Mouse (Mus musculus): ENCODE data around the gene Sapcd1. TPM values are rescaled to one million over a fixed set of nuclear protein-coding genes. Genes with fewer than 3 reads are reported as not detected.
A peak's percentile ranks its signal among the peaks of the same experiment; 100 is the strongest.
"Not testable (repeated sequence)": the region's sequence is repeated elsewhere in the genome, so short reads cannot be mapped to it uniquely, and the experiment has no call there.

The Sapcd1 gene
- polyA plus RNA-seq, 1 experiment from 2014 or later: 7.1 TPM

DNA sequence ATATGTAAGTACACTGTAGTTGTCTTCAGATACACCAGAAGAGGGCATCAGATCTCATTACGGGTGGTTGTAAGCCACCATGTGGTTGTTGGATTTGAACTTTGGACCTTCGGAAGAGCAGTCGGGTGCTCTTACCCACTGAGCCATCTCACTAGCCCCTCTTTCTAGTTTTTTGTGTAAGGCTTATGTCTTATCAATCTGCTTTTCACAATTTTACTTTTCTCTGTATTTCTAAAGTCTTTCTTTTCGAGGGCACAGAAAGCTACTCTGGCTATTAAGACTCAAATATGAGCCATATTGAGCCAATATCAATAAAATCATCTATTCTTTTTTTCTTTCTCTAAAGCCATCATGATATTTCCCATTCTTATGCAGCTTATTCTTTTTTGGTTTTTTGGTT is 32.6 kb downstream of the Sapcd1 start:
- ATAC-seq (ENCODE audit: low FRiP score, low TSS enrichment); H3K27me3 ChIP-seq (ENCODE audit: insufficient read depth, low read length): not testable (repeated sequence)

GRCm38 (mm10) chr17:34994751-34995150 is 33.1 kb downstream of the Sapcd1 start:
- Histone ChIP-seq H3K4me1 (ENCODE audit: insufficient read depth, low read length) (peaks cover 12% of the 10 kb centered on the region), H3K9ac (replicated peaks; ENCODE audit: low read length) (no peak overlapping the region), H3K4me2 (replicated peaks; ENCODE audit: low read depth, low read length) (no peak overlapping the region), H3K4me3 (ENCODE audit: low read length) (no peak overlapping the region), H3K27ac (ENCODE audit: low read length) (no peak overlapping the region), H3K27me3 (ENCODE audit: insufficient read depth, low read length) (no peaks in the 10 kb centered on the region), H3K36me3 (ENCODE audit: insufficient read depth, low read length) (peaks cover 39% of the 10 kb centered on the region), H3K9me3 (ENCODE audit: low read length) (peaks cover 3% of the 10 kb centered on the region; the same call in 1 of the 2 replicates)
- no peak for ATAC-seq (ENCODE audit: low FRiP score, low TSS enrichment)

More for the DNA sequence above, 32.6 kb downstream of the Sapcd1 start:
- H3K4me1 ChIP-seq (ENCODE audit: insufficient read depth, low read length): peaks cover 17% of the 10 kb centered on the region
- not testable (repeated sequence) for H3K4me2 ChIP-seq (replicated peaks; ENCODE audit: low read depth, low read length); H3K9ac ChIP-seq (replicated peaks; ENCODE audit: low read length); H3K9me3 ChIP-seq (ENCODE audit: low read length); H3K4me3 ChIP-seq (ENCODE audit: low read length); H3K27ac ChIP-seq (ENCODE audit: low read length)
- peaks cover 37% of the 10 kb centered on the region for H3K36me3 ChIP-seq (ENCODE audit: insufficient read depth, low read length)
- WGBS: 83% methylated on average over 4 of the region's 4 CpGs

GRCm38 (mm10) chr17:34984218-34984617 is 43.6 kb downstream of the Sapcd1 start:
- Histone ChIP-seq H3K9me3 (ENCODE audit: low read length) (no peaks in the 10 kb centered on the region), H3K4me1 (ENCODE audit: insufficient read depth, low read length) (peaks cover 27% of the 10 kb centered on the region), H3K27me3 (ENCODE audit: insufficient read depth, low read length) (no peaks in the 10 kb centered on the region), H3K9ac (replicated peaks; ENCODE audit: low read length) (no peak overlapping the region), H3K36me3 (ENCODE audit: insufficient read depth, low read length) (peaks cover 22% of the 10 kb centered on the region), H3K4me2 (replicated peaks; ENCODE audit: low read depth, low read length) (no peak overlapping the region), H3K27ac (ENCODE audit: low read length) (no peak overlapping the region), H3K4me3 (ENCODE audit: low read length) (no peak overlapping the region)
- ATAC-seq (ENCODE audit: low FRiP score, low TSS enrichment): no peak
- 67% methylated on average over 2 of the region's 2 CpGs for WGBS

- 0% methylated on average over 15 of the region's 15 CpGs for WGBS
- Histone ChIP-seq H3K4me3 (ENCODE audit: low read length) (peak overlapping the region; percentile 92), H3K4me2 (replicated peaks; ENCODE audit: low read depth, low read length) (peak overlapping the region; percentile 82), H3K9me3 (ENCODE audit: low read length) (no peaks in the 10 kb centered on the region), H3K4me1 (ENCODE audit: insufficient read depth, low read length) (peaks cover 27% of the 10 kb centered on the region), H3K9ac (replicated peaks; ENCODE audit: low read length) (peak overlapping the region; percentile 96), H3K36me3 (ENCODE audit: insufficient read depth, low read length) (peaks cover 17% of the 10 kb centered on the region), H3K27ac (ENCODE audit: low read length) (peak overlapping the region; percentile 99), H3K27me3 (ENCODE audit: insufficient read depth, low read length) (no peaks in the 10 kb centered on the region)
- no peak; the same call in 1 of the 2 replicates for ATAC-seq (ENCODE audit: low FRiP score, low TSS enrichment)
Observed at GRCm38 (mm10) chr17:34982328-34982727, 45.5 kb downstream of the Sapcd1 start.

GRCm38 (mm10) chr17:34981690-34982180 is 46.1 kb downstream of the Sapcd1 start, which contains the start of gene Lsm2:
TSS of gene Lsm2 (plus strand) at chr17:34981862.
- peak within 1 kb of the TSS; percentile 82 for H3K4me2 ChIP-seq (replicated peaks; ENCODE audit: low read depth, low read length)
- peak within 1 kb of the TSS; percentile 99 for H3K27ac ChIP-seq (ENCODE audit: low read length)
- peak within 1 kb of the TSS; percentile 96 for H3K9ac ChIP-seq (replicated peaks; ENCODE audit: low read length)
- WGBS: 0% methylated on average over 58 of the region's 58 CpGs
- no peaks in the 10 kb centered on the region for H3K9me3 ChIP-seq (ENCODE audit: low read length)
- H3K4me3 ChIP-seq (ENCODE audit: low read length): peak within 1 kb of the TSS; percentile 92
- H3K4me1 ChIP-seq (ENCODE audit: insufficient read depth, low read length): peaks cover 27% of the 10 kb centered on the region
- H3K27me3 ChIP-seq (ENCODE audit: insufficient read depth, low read length): no peaks in the 10 kb centered on the region
- ATAC-seq (ENCODE audit: low FRiP score, low TSS enrichment): peak; percentile 94
- peaks cover 17% of the 10 kb centered on the region for H3K36me3 ChIP-seq (ENCODE audit: insufficient read depth, low read length)

- H3K36me3 ChIP-seq (ENCODE audit: insufficient read depth, low read length): peaks cover 8% of the 10 kb centered on the region; the same call in 1 of the 2 replicates
- ATAC-seq (ENCODE audit: low FRiP score, low TSS enrichment): no peak
- 13% methylated on average over 2 of the region's 2 CpGs for WGBS
- H3K27ac ChIP-seq (ENCODE audit: low read length): peak overlapping the region; percentile 99; the same call in 1 of the 2 replicates
- H3K27me3 ChIP-seq (ENCODE audit: insufficient read depth, low read length): no peaks in the 10 kb centered on the region
- H3K4me2 ChIP-seq (replicated peaks; ENCODE audit: low read depth, low read length): peak overlapping the region; percentile 82
- H3K9ac ChIP-seq (replicated peaks; ENCODE audit: low read length): peak overlapping the region; percentile 96
- H3K4me3 ChIP-seq (ENCODE audit: low read length): peak overlapping the region; percentile 92
- peaks cover 27% of the 10 kb centered on the region for H3K4me1 ChIP-seq (ENCODE audit: insufficient read depth, low read length)
- H3K9me3 ChIP-seq (ENCODE audit: low read length): no peaks in the 10 kb centered on the region
Observed at GRCm38 (mm10) chr17:34980655-34981054, 47.2 kb downstream of the Sapcd1 start.

GRCm38 (mm10) chr17:34979631-34980030 is 48.2 kb downstream of the Sapcd1 start:
- ATAC-seq (ENCODE audit: low FRiP score, low TSS enrichment): no peak
- H3K4me3 ChIP-seq (ENCODE audit: low read length): no peak overlapping the region
- H3K36me3 ChIP-seq (ENCODE audit: insufficient read depth, low read length): no peaks in the 10 kb centered on the region
- H3K9me3 ChIP-seq (ENCODE audit: low read length): no peaks in the 10 kb centered on the region
- no peaks in the 10 kb centered on the region for H3K27me3 ChIP-seq (ENCODE audit: insufficient read depth, low read length)
- no peak overlapping the region for H3K4me2 ChIP-seq (replicated peaks; ENCODE audit: low read depth, low read length)
- no peak overlapping the region for H3K27ac ChIP-seq (ENCODE audit: low read length)
- H3K9ac ChIP-seq (replicated peaks; ENCODE audit: low read length): no peak overlapping the region
- peaks cover 20% of the 10 kb centered on the region for H3K4me1 ChIP-seq (ENCODE audit: insufficient read depth, low read length)
- WGBS: 87% methylated on average over 4 of the region's 4 CpGs

DNA sequence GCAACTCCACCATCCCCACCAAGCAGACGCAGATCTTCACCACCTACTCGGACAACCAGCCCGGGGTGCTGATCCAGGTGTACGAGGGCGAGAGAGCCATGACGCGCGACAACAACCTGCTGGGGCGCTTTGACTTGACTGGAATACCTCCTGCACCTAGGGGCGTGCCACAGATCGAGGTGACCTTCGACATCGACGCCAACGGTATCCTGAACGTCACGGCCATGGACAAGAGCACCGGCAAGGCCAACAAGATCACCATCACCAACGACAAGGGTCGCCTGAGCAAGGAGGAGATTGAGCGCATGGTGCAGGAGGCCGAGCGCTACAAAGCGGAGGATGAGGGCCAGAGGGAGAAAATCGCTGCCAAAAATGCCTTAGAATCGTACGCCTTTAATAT is 49.6 kb downstream of the Sapcd1 start:
- ATAC-seq (ENCODE audit: low FRiP score, low TSS enrichment): no peak

DNA sequence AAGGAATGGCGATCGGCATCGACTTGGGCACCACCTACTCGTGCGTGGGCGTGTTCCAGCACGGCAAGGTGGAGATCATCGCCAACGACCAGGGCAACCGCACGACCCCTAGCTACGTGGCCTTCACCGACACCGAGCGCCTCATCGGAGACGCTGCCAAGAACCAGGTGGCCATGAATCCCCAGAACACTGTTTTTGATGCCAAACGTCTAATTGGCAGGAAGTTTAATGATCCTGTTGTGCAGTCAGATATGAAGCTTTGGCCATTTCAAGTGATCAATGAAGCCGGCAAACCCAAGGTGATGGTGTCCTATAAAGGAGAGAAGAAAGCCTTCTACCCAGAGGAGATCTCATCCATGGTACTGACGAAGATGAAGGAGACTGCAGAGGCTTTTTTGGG is 50.8 kb downstream of the Sapcd1 start:
- Histone ChIP-seq H3K9me3 (ENCODE audit: low read length) (no peaks in the 10 kb centered on the region), H3K4me1 (ENCODE audit: insufficient read depth, low read length) (peaks cover 16% of the 10 kb centered on the region), H3K4me3 (ENCODE audit: low read length) (no peak overlapping the region), H3K4me2 (replicated peaks; ENCODE audit: low read depth, low read length) (no peak overlapping the region), H3K27ac (ENCODE audit: low read length) (no peak overlapping the region), H3K9ac (replicated peaks; ENCODE audit: low read length) (no peak overlapping the region), H3K27me3 (ENCODE audit: insufficient read depth, low read length) (no peaks in the 10 kb centered on the region), H3K36me3 (ENCODE audit: insufficient read depth, low read length) (no peaks in the 10 kb centered on the region)
- no peak for ATAC-seq (ENCODE audit: low FRiP score, low TSS enrichment)
- 90% methylated on average over 20 of the region's 20 CpGs for WGBS

More for the DNA sequence above, 49.6 kb downstream of the Sapcd1 start:
- H3K4me2 ChIP-seq (replicated peaks; ENCODE audit: low read depth, low read length): no peak overlapping the region
- 90% methylated on average over 27 of the region's 27 CpGs for WGBS
- no peak overlapping the region for H3K9ac ChIP-seq (replicated peaks; ENCODE audit: low read length)
- no peak overlapping the region for H3K27ac ChIP-seq (ENCODE audit: low read length)
- H3K9me3 ChIP-seq (ENCODE audit: low read length): no peaks in the 10 kb centered on the region
- no peaks in the 10 kb centered on the region for H3K27me3 ChIP-seq (ENCODE audit: insufficient read depth, low read length)
- no peaks in the 10 kb centered on the region for H3K36me3 ChIP-seq (ENCODE audit: insufficient read depth, low read length)
- peaks cover 18% of the 10 kb centered on the region for H3K4me1 ChIP-seq (ENCODE audit: insufficient read depth, low read length)
- H3K4me3 ChIP-seq (ENCODE audit: low read length): no peak overlapping the region

Data from kidney, embryonic 16.5 days (tissue).